Mouse (Mus musculus) B cell, adult 2 months (primary cell): ENCODE results near the gene Defb21.

ENCODE experiments used
- DNase-seq, 2 experiments: peaks; one replicate each; pipeline ENCODE4 v3.0.0; 2022

Defb21 gene

DNA sequence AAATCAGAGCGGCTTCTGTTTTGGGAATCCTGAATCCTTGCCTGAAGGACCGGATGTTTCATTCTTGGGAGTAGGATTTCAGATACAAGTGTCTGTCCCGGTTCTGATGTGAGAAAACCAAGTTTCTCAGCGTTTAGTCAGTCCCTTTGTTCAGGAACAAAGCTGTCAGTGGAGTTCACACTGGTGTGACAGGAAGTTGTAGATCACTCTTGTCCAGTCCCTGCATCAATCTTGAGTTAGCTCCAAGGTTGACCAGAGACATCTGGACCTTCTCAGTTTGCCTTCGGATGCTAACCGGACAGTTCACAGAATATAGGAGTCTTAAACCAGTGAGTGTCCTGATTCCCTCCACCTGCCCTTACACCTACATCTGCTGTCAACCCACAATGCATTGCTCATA is 35.2 kb downstream of the Defb21 start:
- DNase-seq: no peak

DNA sequence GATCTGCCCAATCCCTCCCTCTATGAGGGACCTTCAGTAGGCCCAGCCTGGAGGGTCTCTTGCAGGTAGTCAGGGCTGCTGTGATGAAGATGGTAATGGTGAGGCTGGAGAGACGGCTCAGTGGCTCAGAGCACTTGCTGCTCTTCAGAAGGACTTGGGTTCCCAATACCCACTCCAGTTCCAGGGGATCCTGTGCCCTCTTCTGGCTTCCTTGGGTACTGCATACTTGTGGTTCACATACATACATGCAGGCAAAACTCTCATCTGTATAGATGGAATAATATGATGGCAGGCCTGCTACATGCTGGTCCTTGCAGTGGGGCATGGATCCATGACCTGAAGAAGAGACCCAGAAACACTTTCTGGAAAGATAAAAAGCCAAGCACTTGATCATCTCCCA is 36.2 kb downstream of the Defb21 start:
- no peak for DNase-seq

DNA sequence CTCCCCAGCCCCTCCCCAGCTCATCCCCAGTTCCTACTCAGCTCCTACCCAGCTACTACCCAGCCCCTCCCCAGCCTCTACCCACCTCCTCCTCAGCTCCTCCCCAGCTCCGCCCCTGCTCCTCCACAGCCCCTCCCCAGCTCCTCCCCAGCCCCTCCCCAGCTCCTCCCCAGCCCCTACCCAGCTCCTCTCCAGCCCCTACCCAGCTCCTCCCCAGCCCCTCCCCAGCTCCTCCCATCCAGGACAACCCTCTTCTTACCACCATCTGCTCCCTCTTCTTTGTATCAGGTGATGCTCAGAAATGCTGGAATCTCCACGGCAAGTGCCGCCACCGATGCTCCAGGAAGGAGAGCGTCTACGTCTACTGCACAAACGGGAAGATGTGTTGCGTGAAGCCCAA is 39.6 kb downstream of the Defb21 start:
- DNase-seq: no peak

DNA sequence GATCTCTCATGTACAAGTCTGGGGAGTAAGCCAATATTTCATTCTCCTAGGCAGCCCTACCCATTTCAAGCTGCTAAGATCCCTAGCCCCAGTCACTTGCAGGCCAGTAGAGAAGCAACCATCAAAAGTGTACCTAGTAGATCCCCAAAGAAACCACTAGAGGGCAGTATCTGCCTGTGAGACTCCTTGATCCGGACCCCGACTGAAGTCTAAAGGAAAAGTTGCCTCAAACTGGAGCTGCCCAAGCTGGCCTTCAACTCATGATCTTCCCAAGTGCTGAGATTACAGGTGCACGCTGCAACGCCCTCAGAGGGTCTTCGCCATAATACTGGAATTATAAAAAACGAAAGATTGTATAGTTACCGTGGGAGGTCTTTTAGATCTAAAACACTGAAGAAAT is 43.0 kb downstream of the Defb21 start:
- DNase-seq: peak; percentile 41 to 46

DNA sequence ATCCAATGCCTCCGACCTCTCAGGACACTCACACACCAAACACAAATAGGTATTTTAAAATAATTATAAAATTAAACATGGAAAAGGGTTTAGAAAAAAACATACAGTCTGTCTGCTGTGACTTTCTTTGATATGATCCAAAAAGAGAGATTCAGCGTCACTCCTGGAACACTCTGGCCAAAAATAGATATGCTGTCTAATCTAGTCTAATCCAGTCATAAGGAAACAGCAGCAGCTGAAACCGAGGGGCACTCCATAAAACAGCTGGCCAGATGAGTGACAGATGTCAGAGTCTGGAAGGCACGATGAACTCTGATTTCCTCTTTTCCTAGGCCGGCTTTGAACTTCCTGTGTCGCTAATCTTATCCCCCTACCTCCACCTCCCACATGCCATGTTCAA is 43.9 kb downstream of the Defb21 start:
- DNase-seq: no peak

DNA sequence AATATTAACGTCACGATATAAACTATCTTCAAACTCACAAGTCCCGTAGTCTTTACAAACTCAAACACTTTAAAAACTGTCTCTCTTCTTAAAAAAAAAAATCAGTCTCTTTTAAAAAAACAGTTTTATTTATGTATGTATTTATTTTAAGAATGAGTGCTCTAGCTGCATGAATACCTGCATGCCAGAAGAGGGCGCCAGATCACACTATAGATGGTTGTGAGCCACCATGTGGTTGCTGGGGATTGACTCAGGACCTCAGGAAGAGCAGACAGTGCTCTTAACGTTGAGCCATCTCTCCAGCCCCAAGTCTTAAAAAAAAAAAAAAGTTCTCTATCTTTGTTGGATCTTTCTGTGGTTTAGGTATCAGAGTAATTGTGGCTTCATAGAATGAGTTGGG is 44.8 kb downstream of the Defb21 start:
- peak; percentile 19 to 38 for DNase-seq

DNA sequence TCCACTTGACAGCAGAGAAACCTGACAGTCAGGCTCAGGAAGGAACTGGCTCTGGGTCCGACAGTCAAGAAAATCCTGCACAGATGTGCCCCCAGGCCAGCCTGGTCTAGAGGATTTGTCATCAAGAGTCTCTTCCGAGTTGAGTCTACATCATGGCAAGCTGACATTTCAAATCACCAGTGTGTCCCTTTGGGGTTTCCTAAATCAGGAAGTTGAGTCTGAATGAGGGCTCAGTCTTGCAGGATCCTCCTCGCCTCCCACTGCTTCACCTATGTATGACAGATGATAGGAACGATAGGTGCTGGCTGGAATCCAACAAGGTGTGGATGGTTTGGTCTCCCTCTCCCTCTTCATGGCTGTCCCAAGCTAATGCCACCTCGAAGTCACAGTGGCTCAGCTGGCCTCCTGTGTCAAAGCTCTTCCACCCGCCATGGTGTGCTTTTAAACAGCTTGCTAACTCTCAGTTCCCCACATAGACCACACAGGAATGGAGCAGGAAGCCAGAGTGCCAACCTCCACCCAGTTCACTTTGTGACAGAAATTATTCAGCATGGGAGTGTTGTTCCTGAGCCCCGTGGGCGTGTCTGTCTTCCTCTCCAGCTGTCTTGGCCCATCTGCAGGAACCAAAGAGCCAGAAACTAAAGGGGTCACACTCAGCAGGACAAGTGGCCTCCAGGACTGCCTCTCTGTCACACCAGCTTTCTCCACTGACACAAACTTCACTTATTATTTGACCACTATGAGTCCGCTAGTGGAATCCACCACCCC is 48.0 kb downstream of the Defb21 start:
- DNase-seq: no peak

DNA sequence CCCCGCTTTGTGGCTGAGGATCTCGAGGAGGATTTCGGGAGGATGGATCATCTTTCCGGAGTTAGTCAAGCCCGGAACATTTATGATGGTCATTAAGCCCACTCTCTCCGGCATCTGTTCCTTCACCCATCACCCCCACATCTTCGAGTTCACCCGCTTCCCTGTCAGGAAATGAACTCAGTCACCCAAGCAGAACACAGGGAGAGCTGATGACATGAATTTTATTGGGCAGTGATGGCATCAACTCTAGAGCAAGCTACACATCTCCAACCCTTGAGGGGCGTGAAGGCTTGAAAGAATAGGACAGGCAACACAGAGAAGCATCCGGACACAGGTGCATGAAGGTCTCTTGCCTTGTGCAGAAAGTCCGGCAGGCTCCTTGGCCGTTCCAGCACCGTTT is 49.6 kb downstream of the Defb21 start:
- no peak for DNase-seq

DNA sequence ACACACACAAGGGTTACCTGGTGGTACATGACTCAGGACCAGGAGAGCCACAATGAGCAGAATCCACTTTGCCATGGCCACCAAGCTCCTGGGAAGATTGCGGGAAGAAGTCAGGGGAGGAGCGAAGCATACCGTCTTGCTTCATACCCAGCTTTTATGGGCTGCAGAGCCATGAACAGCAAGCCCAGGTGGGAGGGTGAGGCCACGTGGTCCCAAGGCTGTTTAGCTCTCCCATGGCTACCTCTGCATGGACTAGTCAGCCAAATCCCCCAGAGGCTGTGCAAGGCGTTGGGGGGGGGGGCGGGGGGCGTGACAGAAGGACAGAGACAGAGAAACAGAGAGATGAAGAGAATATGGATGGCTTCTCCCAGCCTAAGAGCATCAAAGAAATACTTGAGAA is 50.4 kb downstream of the Defb21 start, which contains the start of gene Defb25:
Defb25 (minus strand) TSS at position 101 of the 400 bp plus-strand sequence.
- no peak for DNase-seq
